Mouse (Mus musculus) central nervous system, embryonic 11.5 days (tissue): Measurements from ENCODE around the gene Rbmx2. TPM values are rescaled to one million over a fixed set of nuclear protein-coding genes. Genes with fewer than 3 reads are reported as not detected.

Experiments used
- polyA plus RNA-seq: library from polyadenylated mRNA; depleted of rRNA; stranded (reverse); fragments of >200 nt; gene quantifications from 2 replicates; pipeline ENCODE4 v1.2.3, GENCODE M21; 2012; rRNA removed

Rbmx2 gene
- 20.7 and 27.4 TPM in 2 replicates for polyA plus RNA-seq

DNA sequence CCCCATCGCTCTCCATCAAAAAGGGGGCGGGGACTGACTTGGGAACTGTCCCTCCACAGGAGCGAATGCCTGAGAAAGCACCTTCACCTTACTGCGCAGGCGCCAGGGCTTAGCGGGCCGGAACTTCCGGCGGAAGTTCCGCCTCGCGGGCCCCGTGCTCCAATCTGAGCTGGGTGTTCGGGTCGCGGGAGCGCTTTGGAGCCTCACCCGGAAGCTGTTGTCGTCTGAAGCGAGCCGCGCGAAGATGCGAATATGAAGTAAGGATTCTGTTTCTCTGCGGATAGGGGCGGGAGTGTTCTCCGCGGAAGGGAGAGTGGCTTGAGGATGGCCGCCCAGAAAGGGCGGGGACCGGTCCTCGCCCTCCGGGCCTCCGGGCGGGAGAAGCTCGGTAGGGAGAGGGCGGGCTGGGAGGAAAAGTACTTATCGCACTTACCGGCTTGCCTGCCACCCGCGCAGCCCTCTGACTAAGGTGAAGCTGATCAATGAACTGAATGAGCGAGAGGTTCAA is at the start of gene Rbmx2:
TSS of gene Rbmx2 (plus strand) at position 141 of the 508 bp plus-strand sequence.

DNA sequence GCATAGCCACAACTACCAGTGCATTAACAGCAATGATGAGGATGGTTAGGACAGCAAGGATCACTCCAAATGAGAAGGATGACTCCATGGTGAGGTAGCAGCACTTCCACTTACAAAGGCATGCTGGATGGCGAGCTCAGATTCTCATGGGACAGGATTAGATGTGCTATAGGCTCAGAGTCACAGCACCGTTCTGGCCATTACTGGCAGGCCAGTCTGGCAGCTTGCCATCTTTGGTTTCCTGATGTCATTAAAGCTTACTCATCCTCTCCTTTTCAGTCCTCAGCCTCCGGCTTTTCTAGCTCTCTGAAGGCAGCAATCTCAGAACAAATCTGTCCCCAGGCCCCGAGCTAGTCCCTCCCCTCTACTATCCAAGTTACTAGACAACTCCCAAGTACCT is 20.6 kb upstream of the Rbmx2 start, which contains the start of gene Gpr119:
TSS of gene Gpr119 (minus strand) at position 308 of the 400 bp plus-strand sequence.

Other genes starting within 250 kb of the Rbmx2 start
- 3.0 and 5.8 TPM in 2 replicates for gene Elf4, start 231.9 kb upstream of the Rbmx2 start, polyA plus RNA-seq
- gene Aifm1, start 181.4 kb upstream of the Rbmx2 start, polyA plus RNA-seq, result 54.0 and 60.5 TPM in 2 replicates
- 21.9 and 23.0 TPM in 2 replicates for gene Rab33a, start 175.7 kb upstream of the Rbmx2 start, polyA plus RNA-seq
- 19.1 and 46.2 TPM in 2 replicates for gene Zfp280c, start 100.5 kb upstream of the Rbmx2 start, polyA plus RNA-seq
- gene Slc25a14, start 71.6 kb upstream of the Rbmx2 start, polyA plus RNA-seq, result 17.8 and 20.6 TPM in 2 replicates
- gene Gpr119, start 20.5 kb upstream of the Rbmx2 start, polyA plus RNA-seq, result not detected in 2 replicates
- not detected in 2 replicates for gene Gm595, start 182.7 kb downstream of the Rbmx2 start, polyA plus RNA-seq